Mouse (Mus musculus): ENCODE data around the gene Ednra.

The Ednra gene

GRCm38 (mm10) chr8:77724046-77724930 lies at the start of gene Ednra:
Gene Ednra (minus strand): TSS chr8:77724464.
- no peak for DNase-seq

- no peak for DNase-seq
Observed at GRCm38 (mm10) chr8:77773831-77774230, 49.6 kb upstream of the Ednra start.

- no peak for DNase-seq
Observed at GRCm38 (mm10) chr8:77773256-77773655, 49.0 kb upstream of the Ednra start.

DNA sequence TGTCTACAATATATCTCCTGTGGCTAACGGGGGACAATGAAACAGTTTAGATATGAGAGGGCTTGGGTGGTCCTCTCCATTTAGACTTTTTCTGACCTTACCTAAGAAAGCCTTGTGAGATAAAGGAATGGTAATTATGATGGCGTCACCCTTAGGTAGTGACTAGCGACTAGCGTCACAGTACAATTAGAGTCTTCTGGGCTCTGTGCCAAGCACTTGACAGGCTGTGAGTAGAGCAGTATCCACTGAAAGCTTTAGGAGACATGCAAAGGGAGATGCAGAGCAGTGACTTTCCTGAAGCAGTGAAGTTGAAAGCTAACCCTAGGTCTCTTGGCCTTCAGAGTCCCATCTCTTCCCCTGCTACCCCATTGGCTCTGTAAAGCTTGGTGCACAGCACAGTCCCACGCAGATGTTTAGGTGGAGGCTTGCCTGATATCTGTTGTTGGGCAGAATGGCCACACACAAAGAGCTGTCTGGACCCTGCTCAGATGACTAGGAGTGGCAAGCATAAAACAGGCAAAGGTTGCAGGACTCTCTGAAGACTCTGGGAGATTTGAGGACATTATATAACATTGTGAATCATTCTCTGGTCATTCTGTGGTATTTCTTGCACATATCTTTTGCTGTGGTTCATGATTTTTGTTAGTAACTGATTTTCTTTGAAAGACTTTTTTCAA lies 48.1 kb upstream of the Ednra start:
- DNase-seq = no peak

- no peak for DNase-seq
Observed at GRCm38 (mm10) chr8:77770966-77771365, 46.7 kb upstream of the Ednra start.

DNA sequence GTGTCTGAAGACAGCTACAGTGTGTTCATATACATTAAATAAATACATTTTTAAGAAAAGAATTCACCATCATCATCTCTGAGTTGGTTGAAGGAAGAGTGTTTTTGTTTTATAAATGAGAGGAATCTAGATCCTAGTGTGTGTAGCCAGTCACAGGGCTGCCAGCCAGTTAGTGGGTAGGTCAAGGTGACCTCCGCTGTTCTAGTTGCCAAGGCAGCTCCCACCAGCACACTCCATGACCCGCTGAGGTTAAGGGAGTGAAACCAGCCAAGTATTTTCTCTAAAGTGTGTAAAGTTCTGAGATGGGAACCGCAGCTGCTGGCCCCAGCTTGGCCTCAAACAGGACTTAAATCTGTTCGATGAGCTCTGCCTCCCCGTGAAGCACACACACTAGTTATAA lies 44.7 kb upstream of the Ednra start:
- DNase-seq = no peak

DNA sequence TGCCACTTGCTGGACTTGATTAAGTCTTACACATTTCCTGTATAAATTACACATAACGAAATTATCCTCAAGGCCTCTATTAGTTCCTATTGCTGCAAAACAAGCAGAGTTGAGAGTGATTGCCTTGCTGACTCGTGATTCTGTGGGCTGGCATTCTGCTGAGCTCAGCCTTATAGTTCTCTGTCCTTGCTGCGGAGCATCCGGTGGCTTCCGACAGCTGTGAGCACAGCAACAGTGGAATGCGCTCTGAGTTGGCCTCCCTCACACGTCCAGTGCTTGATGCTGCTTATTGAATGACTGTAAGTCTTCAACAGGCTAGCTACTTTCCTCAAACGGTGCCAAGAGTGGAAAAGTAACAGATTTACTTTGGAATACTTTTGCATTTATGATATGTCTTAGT lies 40.0 kb upstream of the Ednra start:
- no peak for DNase-seq

GRCm38 (mm10) chr8:77762967-77763366 lies 38.7 kb upstream of the Ednra start:
- no peak for DNase-seq

DNA sequence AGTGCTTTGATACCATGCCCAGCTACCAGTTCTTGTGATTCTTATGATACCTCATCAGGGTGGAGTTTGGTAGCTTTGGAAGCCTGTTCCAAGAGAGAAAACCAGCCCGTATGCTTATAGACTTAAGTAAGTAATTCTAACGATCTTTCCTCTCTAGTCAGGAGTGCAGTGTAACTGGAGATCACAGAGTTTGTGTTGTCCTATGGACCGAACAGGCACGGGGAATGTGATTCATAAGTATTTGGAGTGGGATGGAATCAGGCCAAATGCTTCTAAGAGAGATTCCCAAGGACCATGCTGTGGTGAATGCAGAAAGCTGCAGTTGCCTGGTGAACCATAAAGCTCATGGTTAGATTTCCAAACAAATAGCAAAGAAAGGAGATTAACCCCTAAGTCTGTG lies 31.2 kb upstream of the Ednra start:
- DNase-seq = no peak

DNA sequence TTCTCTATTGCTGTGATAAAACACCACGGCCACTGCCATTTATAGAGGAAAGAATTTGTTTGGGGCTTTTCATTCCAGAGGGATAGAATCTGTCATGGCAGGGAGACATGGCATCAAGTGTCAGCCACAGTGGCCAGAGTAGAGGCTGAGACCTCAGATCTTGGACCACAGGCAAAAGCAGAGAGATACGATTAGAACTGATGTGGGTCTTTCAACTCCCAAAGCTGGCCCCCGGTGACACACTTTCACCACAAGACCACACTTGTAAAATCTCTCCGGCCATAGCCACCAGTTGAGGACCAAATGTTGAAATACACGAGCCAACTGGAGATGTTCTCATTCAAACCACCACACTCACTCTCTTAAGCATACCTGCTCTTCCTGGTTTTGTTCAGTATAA lies 29.5 kb upstream of the Ednra start:
- no peak for DNase-seq

GRCm38 (mm10) chr8:77752041-77752440 lies 27.8 kb upstream of the Ednra start:
- DNase-seq = no peak

DNA sequence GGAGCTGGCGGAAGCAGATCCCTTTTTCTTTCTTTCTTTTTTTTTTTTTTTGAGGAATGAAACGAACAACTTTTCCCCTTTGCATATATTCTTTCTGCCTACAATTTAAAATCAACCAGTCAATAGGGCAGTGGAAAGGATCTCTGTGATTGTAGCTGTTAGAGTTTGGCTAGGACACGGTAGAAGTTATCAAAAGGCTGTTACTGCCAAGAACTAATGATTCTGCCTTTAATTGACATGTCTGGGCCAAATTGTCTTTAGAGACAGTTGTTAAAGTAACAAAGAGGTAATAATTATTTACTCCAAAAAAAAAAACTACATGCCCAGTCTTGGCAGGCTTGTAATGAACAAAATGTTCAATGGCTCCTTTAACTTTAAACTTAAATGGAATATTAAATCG lies 26.1 kb upstream of the Ednra start:
- DNase-seq = no peak

- DNase-seq = no peak
Observed at GRCm38 (mm10) chr8:77744476-77744875, 20.2 kb upstream of the Ednra start.

DNA sequence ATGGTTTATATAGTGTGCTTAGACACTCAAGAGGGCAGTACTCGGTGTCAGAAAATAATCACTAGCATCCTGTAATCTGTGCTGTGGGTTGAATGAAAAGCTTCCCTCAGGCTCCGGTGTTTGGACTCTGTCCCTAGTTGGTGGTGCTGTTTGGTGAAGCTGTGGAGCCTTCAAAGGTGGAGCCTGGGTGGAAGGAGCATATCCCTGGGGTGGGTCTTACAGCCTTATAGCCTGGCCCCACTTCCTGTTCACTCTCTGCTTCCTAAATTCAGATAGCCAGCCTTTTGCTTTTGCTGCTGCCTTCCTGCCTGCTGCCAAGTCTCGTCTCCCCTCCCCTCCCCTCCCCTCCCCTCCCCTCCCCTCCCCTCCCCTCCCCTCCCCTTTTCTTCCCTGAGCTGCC lies 18.1 kb upstream of the Ednra start:
- DNase-seq = no peak

DNA sequence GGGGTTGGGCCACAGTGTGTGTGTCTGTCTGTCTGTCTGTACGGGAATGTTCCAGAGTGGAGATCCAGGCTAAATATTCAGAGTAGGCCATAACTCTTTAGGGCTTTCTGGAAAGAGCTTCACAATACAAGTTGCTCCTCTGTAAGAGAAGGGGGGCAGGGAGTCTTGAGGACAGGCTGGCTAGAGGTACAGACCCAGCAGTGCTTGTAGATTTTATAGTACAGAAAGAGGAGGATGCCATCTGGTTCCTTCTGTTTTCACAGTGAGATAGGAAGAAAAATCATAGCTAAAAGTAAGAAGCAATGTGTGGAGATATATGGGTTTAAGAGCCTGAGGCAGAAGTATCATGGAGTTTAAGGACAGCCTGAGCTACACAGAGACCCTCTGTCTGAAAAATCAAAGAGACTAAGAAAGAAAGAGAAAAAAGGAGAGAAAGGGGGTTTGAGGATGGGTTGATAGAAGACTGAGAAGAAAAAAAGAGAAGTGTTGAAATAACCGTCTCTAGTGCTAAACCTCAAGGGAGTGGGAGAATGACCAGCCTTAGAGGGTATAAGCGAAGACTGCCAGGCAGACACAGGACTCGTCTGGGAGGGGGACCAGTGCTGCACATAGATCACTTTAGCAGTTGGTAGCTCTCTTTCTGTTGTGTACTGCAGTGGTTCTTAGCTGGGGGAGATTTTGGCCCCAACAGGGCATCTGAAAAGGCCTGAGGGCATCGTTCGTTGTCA lies 16.9 kb upstream of the Ednra start:
- no peak for DNase-seq

DNA sequence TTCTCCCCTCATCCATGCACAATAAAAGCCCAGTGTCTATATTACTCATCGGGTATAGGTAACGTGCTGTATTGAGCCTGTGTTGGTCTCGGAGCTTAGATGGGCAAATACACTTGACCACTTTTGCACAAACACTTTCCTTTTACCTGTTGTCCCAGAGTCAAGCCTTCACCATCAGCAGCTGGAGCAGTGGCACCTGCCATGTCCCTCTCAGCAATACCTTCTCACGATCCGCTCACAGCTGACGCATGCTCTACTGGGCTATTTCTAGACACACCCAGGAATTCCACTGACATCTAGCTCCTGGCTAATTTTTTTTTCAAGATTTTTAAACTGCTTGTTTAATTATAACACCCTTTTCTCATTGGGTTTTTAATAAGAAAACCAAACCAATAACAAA lies 14.2 kb upstream of the Ednra start:
- no peak for DNase-seq

GRCm38 (mm10) chr8:77737327-77737726 lies 13.1 kb upstream of the Ednra start:
- no peak for DNase-seq

DNA sequence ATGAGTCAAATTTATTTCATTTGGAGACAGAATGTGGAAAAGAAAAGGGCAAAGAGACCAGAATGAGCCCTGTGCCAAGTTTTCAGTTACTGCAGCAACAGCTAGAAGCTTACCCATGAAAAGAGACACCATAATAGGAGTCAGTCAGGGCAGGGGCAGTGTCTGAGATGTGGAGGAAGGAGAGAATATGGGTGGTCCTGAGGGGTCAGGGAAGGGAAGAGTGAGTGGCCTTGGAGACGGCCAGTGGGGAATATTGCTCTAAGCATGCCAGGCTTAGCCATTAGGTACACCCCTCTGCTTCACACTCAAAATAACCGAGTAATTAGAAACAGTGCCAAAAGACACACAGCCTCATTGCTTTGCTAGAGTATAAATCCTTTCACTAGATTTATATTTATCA lies 9.5 kb upstream of the Ednra start:
- DNase-seq = no peak

GRCm38 (mm10) chr8:77732964-77733363 lies 8.7 kb upstream of the Ednra start:
- DNase-seq = no peak

DNA sequence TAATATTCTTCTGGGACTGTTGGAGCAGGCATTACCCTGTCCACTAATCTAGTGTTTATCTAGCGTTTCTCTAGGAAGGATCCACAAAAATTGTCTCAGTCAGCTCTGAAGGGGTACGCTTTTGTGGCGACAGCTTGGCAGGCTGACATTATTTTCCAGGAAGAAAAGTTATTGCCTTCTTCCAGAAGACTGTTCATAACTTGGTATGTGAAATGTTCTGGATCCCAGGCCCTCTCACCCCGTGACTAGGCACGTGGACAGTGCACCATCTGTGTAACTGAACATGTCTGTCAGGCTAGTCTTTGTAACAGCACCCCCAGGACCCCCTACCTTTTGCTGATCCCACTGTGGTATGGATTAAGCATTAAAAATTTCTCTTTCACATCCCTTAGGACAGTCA lies 1.1 kb upstream of the Ednra start:
- DNase-seq = no peak

DNA sequence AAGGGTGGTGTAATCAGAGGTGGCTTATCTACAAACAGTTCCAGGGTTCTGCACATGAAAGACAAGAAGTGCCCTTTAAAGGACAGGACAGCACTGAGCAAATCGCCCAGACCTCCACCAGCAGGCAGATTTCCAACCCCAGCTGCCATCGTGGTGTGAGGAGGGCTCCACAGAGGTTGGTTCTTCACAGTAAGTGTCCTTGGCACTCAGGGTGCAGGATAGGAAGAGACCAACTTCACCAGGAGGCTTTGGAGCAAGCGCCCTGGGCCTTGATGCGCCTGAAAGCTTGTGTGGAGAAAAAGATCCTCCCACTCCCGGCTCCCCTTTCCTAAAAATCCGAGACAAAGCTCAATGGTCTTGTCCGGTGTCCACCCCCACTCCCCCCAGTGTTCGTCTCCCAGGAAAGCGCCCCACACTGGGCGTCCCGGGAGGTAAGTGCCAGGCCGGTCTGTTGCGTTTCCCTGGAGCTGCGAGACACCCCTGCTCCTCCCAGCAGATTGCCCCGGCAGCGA lies 674 bp downstream of the Ednra start:
- no peak for DNase-seq

GRCm38 (mm10) chr8:77723018-77723417 lies 1.2 kb downstream of the Ednra start:
- DNase-seq = no peak

DNA sequence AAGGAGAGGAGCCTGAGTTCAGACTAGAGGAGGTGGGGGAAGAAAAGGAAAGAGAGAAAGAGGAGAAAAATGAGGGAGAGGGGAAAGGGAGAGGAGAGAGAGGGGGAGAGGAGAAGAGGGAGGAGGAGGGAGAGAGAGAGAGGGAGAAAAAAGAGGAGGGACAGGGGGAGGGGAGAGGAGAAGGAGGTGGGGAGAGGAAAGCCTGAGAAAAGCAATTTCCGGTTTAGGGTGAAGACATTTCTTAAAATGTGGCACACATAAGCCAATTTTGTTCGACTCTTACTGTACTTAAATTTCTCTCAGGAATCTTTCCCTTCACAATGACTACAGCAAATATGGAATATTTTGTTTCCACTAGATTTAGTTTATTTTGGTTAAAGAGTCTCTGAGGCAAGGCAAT lies 5.3 kb downstream of the Ednra start:
- DNase-seq = no peak

DNA sequence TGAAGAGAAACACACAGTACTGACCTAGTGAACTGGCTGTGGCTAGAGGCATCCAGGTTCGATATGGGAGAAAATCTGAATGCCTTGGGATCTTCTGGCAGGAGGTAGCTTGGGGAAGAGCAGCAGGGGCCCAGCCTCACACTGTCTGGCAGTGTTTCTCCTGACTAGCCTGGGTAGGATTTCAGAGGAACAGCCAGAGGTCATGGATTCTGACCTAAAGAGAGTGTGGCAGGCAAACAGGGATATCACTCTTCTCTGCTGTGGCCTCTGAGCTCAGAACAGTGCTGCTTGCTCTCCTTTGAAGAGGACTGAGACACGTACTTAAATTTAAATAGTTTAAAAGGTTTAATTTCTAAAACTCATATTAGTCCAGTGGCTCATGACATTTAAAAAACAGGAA lies 7.2 kb downstream of the Ednra start:
- DNase-seq = no peak

All from cerebellum, adult 11-12 months (tissue).